Mouse (Mus musculus): Measurements from ENCODE around the gene Ccdc50.

DNA sequence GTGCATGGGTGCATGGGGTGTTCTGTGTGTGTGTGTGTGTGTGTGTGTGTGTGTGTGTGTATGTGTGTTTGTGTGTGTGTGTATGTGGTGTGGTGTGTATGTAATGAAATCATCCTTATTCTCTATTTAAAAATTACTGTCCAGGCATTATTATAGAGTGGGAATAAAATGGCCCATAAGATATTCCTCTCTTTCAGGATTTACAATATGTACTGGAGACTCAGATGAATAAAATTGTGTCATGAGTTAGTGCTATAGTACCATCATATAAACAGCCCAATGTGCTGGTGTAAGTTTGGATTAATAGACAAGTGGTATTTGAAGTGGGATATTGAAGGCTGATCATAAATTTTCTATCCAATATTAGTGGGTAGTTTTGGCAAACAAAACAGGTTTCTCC is 15.4 kb downstream of the Ccdc50 start:
- TF ChIP-seq CTCF (IDR thresholded peaks at IDR 0.05; ENCODE audit: low read depth, low read length) (no peak), EP300 (IDR thresholded peaks at IDR 0.05; ENCODE audit: insufficient read depth, low read depth, low read length) (no peak)
